Mouse (Mus musculus) kidney, adult 2 months (tissue): ENCODE data around the gene Rab30.

Experiments used
- CTCF ChIP-seq: fragments of 200-500 bp; conservative IDR thresholded peaks from 2 replicates; pipeline ENCODE4 v1.5.1; 2011; ENCODE audit warnings: low read depth, mild to moderate bottlenecking, control low read depth, low read length, moderate library complexity, mixed read lengths; ENCODE audit not compliant: insufficient read depth, insufficient read length
- POLR2A ChIP-seq: fragments of 200-500 bp; IDR thresholded peaks from one replicate; pipeline ENCODE4 v1.6.1; 2011; ENCODE audit warnings: low read depth, low read length, control low read depth

DNA sequence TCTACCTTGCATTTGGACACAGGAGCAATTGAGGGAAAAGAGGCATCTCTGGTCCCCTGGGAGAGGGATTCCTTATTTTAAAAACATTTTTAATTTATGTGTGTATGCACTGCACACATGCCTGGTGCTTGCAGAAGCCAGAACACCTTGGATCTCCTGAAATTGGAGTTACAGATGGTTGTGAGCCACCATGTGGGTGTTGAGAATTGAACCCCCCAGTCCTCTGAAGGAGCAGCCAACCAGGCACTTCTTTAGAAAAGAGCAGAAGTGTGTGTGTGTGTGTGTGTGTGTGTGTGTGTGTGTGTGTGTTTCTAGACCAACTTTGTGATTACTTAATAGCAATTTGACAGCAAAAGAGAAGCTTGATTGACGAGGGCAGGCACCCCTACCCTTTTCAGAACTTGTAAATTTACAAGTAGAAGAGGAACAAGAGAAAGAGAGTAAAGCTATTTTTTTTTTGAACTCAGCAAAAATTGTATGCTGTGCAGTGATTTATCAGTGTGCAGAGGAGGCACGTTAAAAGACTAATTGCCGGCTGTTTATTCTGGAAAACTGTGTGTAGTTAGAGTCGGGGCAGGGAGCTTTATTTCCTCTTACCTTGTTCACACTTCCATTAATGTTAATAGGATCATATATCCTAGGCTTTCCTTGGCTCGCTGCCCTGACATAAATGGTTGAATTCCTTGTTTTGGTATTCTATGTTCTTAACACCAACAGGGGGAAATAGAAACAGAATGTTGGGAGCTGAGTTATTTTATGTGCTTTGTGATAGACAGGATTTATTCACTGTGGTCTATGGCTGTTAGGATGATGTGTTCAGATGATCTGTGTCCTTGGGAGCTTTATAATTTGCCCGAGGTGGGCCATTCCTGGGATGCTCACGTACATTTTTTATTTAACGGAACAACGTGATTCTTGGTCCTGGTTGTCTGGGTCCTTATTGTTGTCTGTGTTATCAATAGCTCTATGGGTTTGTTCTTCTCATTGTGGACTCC lies 25.0 kb downstream of the Rab30 start:
- no peak for TF ChIP-seq CTCF
- TF ChIP-seq POLR2A: no peak
